Mouse (Mus musculus) E14TG2a.4 (cell line): ENCODE results near the gene Sdccag8.

Experiments
- CTCF ChIP-seq: conservative IDR thresholded peaks from 2 replicates; pipeline ENCODE4 v1.5.1; 2014; ENCODE audit warnings: low read length
- POU5F1 ChIP-seq: IDR thresholded peaks from 2 replicates; pipeline ENCODE4 v1.6.1; 2014; ENCODE audit warnings: low read length, borderline replicate concordance

DNA sequence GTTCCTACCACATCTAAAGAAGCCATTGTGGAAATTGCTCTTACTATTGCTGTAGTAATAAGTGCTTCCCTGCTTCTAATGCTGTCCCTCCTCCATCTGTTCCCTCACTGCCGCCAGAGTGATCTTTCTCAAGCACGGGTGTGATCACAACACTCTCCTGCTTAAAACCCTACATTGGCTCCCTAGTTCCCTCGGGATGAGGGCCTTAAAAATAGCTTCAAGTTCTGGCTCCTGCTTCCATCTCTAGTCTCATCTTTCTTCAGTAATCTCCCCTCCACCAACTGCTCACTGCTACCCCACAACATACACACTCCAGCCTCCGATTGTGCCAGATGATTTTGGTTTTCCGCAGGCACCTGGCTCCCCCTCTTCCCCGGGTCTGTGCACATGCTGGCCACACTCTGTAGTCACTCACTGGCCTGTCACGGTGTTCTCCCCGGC, 125.5 kb downstream of the Sdccag8 start:
- no peak for TF ChIP-seq CTCF
- TF ChIP-seq POU5F1, result no peak
